8 mouse cellular contexts compared by ENCODE assay signal in the genomic region with DNA sequence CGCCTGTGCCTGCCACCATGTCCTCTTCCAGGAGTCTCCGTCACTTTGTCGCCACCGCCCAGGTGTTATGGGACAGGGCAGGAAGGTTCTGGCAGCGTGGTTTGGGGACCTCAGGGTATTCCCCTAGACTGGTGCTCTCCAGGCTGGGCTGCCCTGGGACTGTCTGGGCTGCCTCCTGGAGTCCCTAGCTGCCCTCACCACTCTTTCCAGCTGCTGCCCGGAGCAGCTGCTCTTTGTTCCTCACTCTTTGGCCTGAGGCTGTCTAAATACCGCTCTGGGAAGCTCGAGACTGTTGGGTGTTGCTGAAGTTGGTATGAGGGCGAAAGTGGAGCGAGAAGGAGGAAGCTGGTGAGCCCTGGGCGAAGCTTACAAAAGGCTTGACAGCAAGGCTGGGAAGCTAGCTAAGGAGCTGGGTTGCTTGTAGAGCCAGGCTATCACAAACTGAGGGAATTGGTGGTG. TPM values are rescaled to one million over a fixed set of nuclear protein-coding genes. Genes with fewer than 3 reads are reported as not detected.
DNase-seq lines count a peak whose midpoint lies in the region; ATAC-seq and TF ChIP-seq lines count a peak whose summit lies in the region.

No protein-coding gene starts in this region.

- peaks cover 16% of the 10 kb centered on the region for H3K4me1 ChIP-seq in hindbrain, embryonic 14.5 days (replicated peaks; ENCODE audit: control insufficient read depth, insufficient read depth, low read length)
- peaks cover 37% of the 10 kb centered on the region for H3K4me1 ChIP-seq in liver, embryonic 11.5 days (replicated peaks; ENCODE audit: control insufficient read depth, insufficient read depth, low read length)
- H3K4me1 ChIP-seq in midbrain, postnatal 0 days (ENCODE audit: insufficient read depth, low read length) = 0 out of 2 replicates have a peak, but pooled peaks cover 5% of the 10 kb centered on the region

- H3K27me3 ChIP-seq in hindbrain, embryonic 14.5 days (ENCODE audit: control insufficient read depth, insufficient read depth, low read length) = no peaks in the 10 kb centered on the region
- no peaks in the 10 kb centered on the region for H3K27me3 ChIP-seq in liver, embryonic 11.5 days (replicated peaks; ENCODE audit: control insufficient read depth, insufficient read depth, low read length)
- no peaks in the 10 kb centered on the region for H3K27me3 ChIP-seq in midbrain, postnatal 0 days (ENCODE audit: insufficient read depth, low read length)

- TF ChIP-seq CTCF in midbrain, postnatal 0 days (IDR thresholded peaks at IDR 0.05) = no peak

- H3K27ac ChIP-seq in hindbrain, embryonic 14.5 days = 0 out of 2 replicates have a peak overlapping the region, but pooled peaks have one; percentile 38
- peak overlapping the region; percentile 68 for H3K27ac ChIP-seq in liver, embryonic 11.5 days (ENCODE audit: low read depth, low read length)
- H3K27ac ChIP-seq in midbrain, postnatal 0 days (ENCODE audit: low read depth, low read length) = peak overlapping the region; percentile 9; the same call in 1 of the 2 replicates

- no peaks in the 10 kb centered on the region for H3K9me3 ChIP-seq in hindbrain, embryonic 14.5 days (ENCODE audit: control insufficient read depth, low read length)
- H3K9me3 ChIP-seq in liver, embryonic 11.5 days (ENCODE audit: control insufficient read depth, low read length) = no peaks in the 10 kb centered on the region
- no peaks in the 10 kb centered on the region for H3K9me3 ChIP-seq in midbrain, postnatal 0 days (ENCODE audit: low read length)

- H3K4me2 ChIP-seq in hindbrain, embryonic 14.5 days (replicated peaks) = peak overlapping the region; percentile 91
- peak overlapping the region; percentile 87 for H3K4me2 ChIP-seq in liver, embryonic 11.5 days
- peak overlapping the region; percentile 90 for H3K4me2 ChIP-seq in midbrain, postnatal 0 days (ENCODE audit: low read depth, low read length, poor library complexity, severe bottlenecking)

- DNase-seq in heart, adult 18-20 months = peak; percentile 43 to 49
- no peak for DNase-seq in heart, postnatal 25 days (ENCODE audit: low spot score)
- DNase-seq in hindbrain, embryonic 14.5 days (ENCODE audit: low spot score) = no peak
- no peak for DNase-seq in liver, embryonic 11.5 days (ENCODE audit: low spot score)
- no peak for DNase-seq in midbrain, postnatal 0 days (ENCODE audit: low spot score)
- DNase-seq in cerebellum, postnatal 4 days (ENCODE audit: low spot score in 2 of 2) = no peak
- DNase-seq in left cerebral cortex, adult 11 months (ENCODE audit: low spot score) = no peak

- peaks cover 10% of the 10 kb centered on the region; the same call in 1 of the 2 replicates for H3K36me3 ChIP-seq in hindbrain, embryonic 14.5 days (replicated peaks; ENCODE audit: control insufficient read depth, insufficient read depth)
- no peaks in the 10 kb centered on the region for H3K36me3 ChIP-seq in liver, embryonic 11.5 days (ENCODE audit: control insufficient read depth, insufficient read depth, low read length)
- H3K36me3 ChIP-seq in midbrain, postnatal 0 days (ENCODE audit: insufficient read depth, low read length) = no peaks in the 10 kb centered on the region

- WGBS in hindbrain, embryonic 14.5 days = 36% methylated on average over 11 of the region's 11 CpGs
- 22% methylated on average over 11 of the region's 11 CpGs for WGBS in liver, embryonic 11.5 days
- WGBS in midbrain, postnatal 0 days = 49% methylated on average over 11 of the region's 11 CpGs

- H3K9ac ChIP-seq in hindbrain, embryonic 14.5 days = peak overlapping the region; percentile 60
- H3K9ac ChIP-seq in liver, embryonic 11.5 days (ENCODE audit: low read depth, low read length) = peak overlapping the region; percentile 85
- H3K9ac ChIP-seq in midbrain, postnatal 0 days (replicated peaks; ENCODE audit: low read length, poor library complexity, severe bottlenecking) = peak overlapping the region; percentile 56

- peak overlapping the region; percentile 39 for H3K4me3 ChIP-seq in hindbrain, embryonic 14.5 days (replicated peaks; ENCODE audit: low read length)
- H3K4me3 ChIP-seq in liver, embryonic 11.5 days (ENCODE audit: low read depth, low read length) = peak overlapping the region; percentile 62
- H3K4me3 ChIP-seq in midbrain, postnatal 0 days (ENCODE audit: low read depth, low read length) = peak overlapping the region; percentile 44

- ATAC-seq in erythroid progenitor cell, adult 5-6 weeks (replicated peaks; ENCODE audit: low FRiP score, poor library complexity, severe bottlenecking) = peak; percentile 27
- ATAC-seq in hindbrain, embryonic 14.5 days (ENCODE audit: low FRiP score) = peak; percentile 49; the same call in 1 of the 2 replicates
- peak; percentile 46 for ATAC-seq in liver, embryonic 11.5 days (replicated peaks; ENCODE audit: low FRiP score)
- ATAC-seq in midbrain, postnatal 0 days (ENCODE audit: low FRiP score) = peak; percentile 53

- intact Hi-C loops in heart, postnatal 25 days (cut with DNase I) = no loop called here

RNA-seq across cellular contexts. Expression of gene Lrrc8d, which starts 32.7 kb away (rescaled TPM):
- total RNA-seq in heart, adult 18-20 months (2021) = 1 to 10 TPM; 8.1 to 8.8 TPM
- total RNA-seq in heart, postnatal 25 days (2021) = 10 to 100 TPM in 1 of 2 experiments, 1 to 10 TPM in 1; 7.8 to 13.0 TPM
- total RNA-seq in erythroid progenitor cell, adult 5-6 weeks (2015; ENCODE audit: low replicate concordance) = 13.4 and 18.0 TPM in 2 replicates
- 6.9 and 10.8 TPM in 2 replicates for total RNA-seq in erythroid progenitor cell, adult 5-6 weeks (2017; ENCODE audit: low replicate concordance)
- polyA plus RNA-seq in hindbrain, embryonic 14.5 days (2014; fragmentation: Nextera tagmentation; extraction: Ambion mirVana) = 38.4 and 40.3 TPM in 2 replicates
- 18.0 and 21.4 TPM in 2 replicates for polyA plus RNA-seq in liver, embryonic 11.5 days (2014; fragmentation: Nextera tagmentation; extraction: Ambion mirVana)
- total RNA-seq in midbrain, postnatal 0 days (2014; rRNA removed) = 18.5 and 19.1 TPM in 2 replicates
- 30.1 and 30.4 TPM in 2 replicates for polyA plus RNA-seq in midbrain, postnatal 0 days (2015; fragmentation: Nextera tagmentation; extraction: Ambion mirVana)

Comparison
In these comparisons a context has a peak if more than half of its experiments do, and no peak if none do; other contexts are left out.
1. DNase-seq: peak in heart, adult 18-20 months (2 of 2); none in heart, postnatal 25 days (single experiment), hindbrain, embryonic 14.5 days (single experiment), liver, embryonic 11.5 days (single experiment), midbrain, postnatal 0 days (single experiment), cerebellum, postnatal 4 days (0 of 2) and left cerebral cortex, adult 11 months (single experiment).
2. H3K27ac ChIP-seq: peak in every context shown above with its lines; median percentile 68 in liver, embryonic 11.5 days; 38 in hindbrain, embryonic 14.5 days; 9 in midbrain, postnatal 0 days.
3. Peak in every context shown above with its lines, with median percentiles within 50 percentile points of each other: ATAC-seq, H3K4me2 ChIP-seq, H3K4me3 ChIP-seq and H3K9ac ChIP-seq.